In genomic region chr2:155074766-155075330, GRCm38 (mm10) we compare ENCODE assay signal across 7 mouse cellular contexts. TPM values are rescaled to one million over a fixed set of nuclear protein-coding genes. Genes with fewer than 3 reads are reported as not detected.
DNase-seq lines count a peak whose midpoint lies in the region; ATAC-seq lines count a peak whose summit lies in the region.

No protein-coding gene starts in this region.

- peak overlapping the region; percentile 83 for H3K4me2 ChIP-seq in lung, embryonic 15.5 days
- peak overlapping the region; percentile 63 for H3K4me2 ChIP-seq in forebrain, embryonic 12.5 days
- H3K4me2 ChIP-seq in limb, embryonic 12.5 days = peak overlapping the region; percentile 70
- H3K4me2 ChIP-seq in neural tube, embryonic 14.5 days (ENCODE audit: low read depth, low read length) = peak overlapping the region; percentile 65

- H3K9me3 ChIP-seq in lung, embryonic 15.5 days = no peaks in the 10 kb centered on the region
- no peaks in the 10 kb centered on the region for H3K9me3 ChIP-seq in forebrain, embryonic 12.5 days
- H3K9me3 ChIP-seq in limb, embryonic 12.5 days = no peaks in the 10 kb centered on the region
- no peaks in the 10 kb centered on the region for H3K9me3 ChIP-seq in neural tube, embryonic 14.5 days (ENCODE audit: control insufficient read depth, low read length)

- WGBS in lung, embryonic 15.5 days = 21% methylated on average over 12 of the region's 12 CpGs
- 20% methylated on average over 12 of the region's 12 CpGs for WGBS in forebrain, embryonic 12.5 days
- 9% methylated on average over 12 of the region's 12 CpGs for WGBS in limb, embryonic 12.5 days
- WGBS in neural tube, embryonic 14.5 days = 20% methylated on average over 12 of the region's 12 CpGs

- ATAC-seq in lung, embryonic 15.5 days (ENCODE audit: borderline replicate concordance, extremely low read depth, low FRiP score, low TSS enrichment) = 0 out of 2 replicates have a peak, but pooled peaks have one; percentile 6
- ATAC-seq in forebrain, embryonic 12.5 days (ENCODE audit: low FRiP score) = no peak; the same call in 1 of the 2 replicates
- ATAC-seq in limb, embryonic 12.5 days (ENCODE audit: insufficient number of reproducible peaks, insufficient read depth, low FRiP score, low TSS enrichment, low read depth) = peak; percentile 28; the same call in 1 of the 2 replicates
- ATAC-seq in neural tube, embryonic 14.5 days (ENCODE audit: low read depth) = peak; percentile 0; the same call in 1 of the 2 replicates

- H3K27ac ChIP-seq in lung, embryonic 15.5 days = peak overlapping the region; percentile 68
- no peak overlapping the region for H3K27ac ChIP-seq in brown adipose tissue, adult 24 weeks (replicated peaks; ENCODE audit: low read depth, low read length)
- peak overlapping the region; percentile 76 for H3K27ac ChIP-seq in forebrain, embryonic 12.5 days
- peak overlapping the region; percentile 88 for H3K27ac ChIP-seq in limb, embryonic 12.5 days
- H3K27ac ChIP-seq in neural tube, embryonic 14.5 days (ENCODE audit: low read depth, low read length) = peak overlapping the region; percentile 81

- H3K4me3 ChIP-seq in lung, embryonic 15.5 days = peak overlapping the region; percentile 71
- H3K4me3 ChIP-seq in brown adipose tissue, adult 24 weeks (ENCODE audit: insufficient read depth, low read depth, low read length) = peak overlapping the region; percentile 89
- peak overlapping the region; percentile 56 for H3K4me3 ChIP-seq in forebrain, embryonic 12.5 days (replicated peaks)
- H3K4me3 ChIP-seq in limb, embryonic 12.5 days (replicated peaks) = peak overlapping the region; percentile 69
- peak overlapping the region; percentile 64 for H3K4me3 ChIP-seq in neural tube, embryonic 14.5 days (ENCODE audit: low read depth, low read length)

- peaks cover 19% of the 10 kb centered on the region for H3K4me1 ChIP-seq in lung, embryonic 15.5 days
- H3K4me1 ChIP-seq in brown adipose tissue, adult 24 weeks (ENCODE audit: control insufficient read depth, insufficient read depth, insufficient read length, low read length) = peaks cover 6% of the 10 kb centered on the region; the same call in 1 of the 2 replicates
- H3K4me1 ChIP-seq in forebrain, embryonic 12.5 days = peaks cover 24% of the 10 kb centered on the region
- H3K4me1 ChIP-seq in limb, embryonic 12.5 days (replicated peaks) = peaks cover 26% of the 10 kb centered on the region
- H3K4me1 ChIP-seq in neural tube, embryonic 14.5 days (ENCODE audit: control insufficient read depth, insufficient read depth, low read length) = peaks cover 18% of the 10 kb centered on the region

- no peaks in the 10 kb centered on the region for H3K36me3 ChIP-seq in lung, embryonic 15.5 days
- H3K36me3 ChIP-seq in forebrain, embryonic 12.5 days (replicated peaks) = no peaks in the 10 kb centered on the region
- no peaks in the 10 kb centered on the region for H3K36me3 ChIP-seq in limb, embryonic 12.5 days
- no peaks in the 10 kb centered on the region for H3K36me3 ChIP-seq in neural tube, embryonic 14.5 days (ENCODE audit: control insufficient read depth, insufficient read depth, low read length)

- H3K27me3 ChIP-seq in lung, embryonic 15.5 days = no peaks in the 10 kb centered on the region
- no peaks in the 10 kb centered on the region for H3K27me3 ChIP-seq in forebrain, embryonic 12.5 days
- H3K27me3 ChIP-seq in limb, embryonic 12.5 days = no peaks in the 10 kb centered on the region
- H3K27me3 ChIP-seq in neural tube, embryonic 14.5 days (ENCODE audit: control insufficient read depth, insufficient read depth, low read length) = no peaks in the 10 kb centered on the region

- DNase-seq in lung, postnatal 14 days = no peak
- DNase-seq in layer of hippocampus, adult 11-12 months (ENCODE audit: low spot score) = no peak

- H3K9ac ChIP-seq in lung, embryonic 15.5 days = peak overlapping the region; percentile 76
- H3K9ac ChIP-seq in forebrain, embryonic 12.5 days = peak overlapping the region; percentile 62
- peak overlapping the region; percentile 82 for H3K9ac ChIP-seq in limb, embryonic 12.5 days (replicated peaks)
- H3K9ac ChIP-seq in neural tube, embryonic 14.5 days (replicated peaks; ENCODE audit: low read depth, low read length) = peak overlapping the region; percentile 74

RNA-seq across cellular contexts. Expression of gene Ahcy, which starts 0.6 kb away (rescaled TPM):
- 61.9 and 62.3 TPM in 2 replicates for polyA plus RNA-seq in lung, embryonic 15.5 days (2015; fragmentation: Nextera tagmentation; extraction: Ambion mirVana)
- polyA plus RNA-seq in brown adipose tissue, adult 24 weeks (2012; ENCODE audit: insufficient read depth, insufficient read length, missing spikeins) = 9.7 and 13.2 TPM in 2 replicates
- polyA plus RNA-seq in forebrain, embryonic 12.5 days (2016; fragmentation: Nextera tagmentation; extraction: Ambion mirVana) = 61.2 and 62.6 TPM in 2 replicates
- 86.0 and 87.8 TPM in 2 replicates for polyA plus RNA-seq in limb, embryonic 12.5 days (2016; fragmentation: Nextera tagmentation; extraction: Ambion mirVana)
- 29.7 and 37.0 TPM in 2 replicates for polyA plus RNA-seq in neural tube, embryonic 14.5 days (2014; fragmentation: Nextera tagmentation; extraction: Ambion mirVana)

RNA-seq across cellular contexts. Expression of gene Gm14226, which starts 56.8 kb away (rescaled TPM):
- 0.29 TPM in 2 replicates for polyA plus RNA-seq in lung, embryonic 15.5 days (2015; fragmentation: Nextera tagmentation; extraction: Ambion mirVana)
- not detected in 2 replicates for polyA plus RNA-seq in brown adipose tissue, adult 24 weeks (2012; ENCODE audit: insufficient read depth, insufficient read length, missing spikeins)
- 0.50 and 0.77 TPM in 2 replicates for polyA plus RNA-seq in forebrain, embryonic 12.5 days (2016; fragmentation: Nextera tagmentation; extraction: Ambion mirVana)
- polyA plus RNA-seq in limb, embryonic 12.5 days (2016; fragmentation: Nextera tagmentation; extraction: Ambion mirVana) = 3.6 and 5.1 TPM in 2 replicates
- 0.42 and 0.46 TPM in 2 replicates for polyA plus RNA-seq in neural tube, embryonic 14.5 days (2014; fragmentation: Nextera tagmentation; extraction: Ambion mirVana)

RNA-seq across cellular contexts. Expression of gene Itch, which starts 58.5 kb away (rescaled TPM):
- polyA plus RNA-seq in lung, embryonic 15.5 days (2015; fragmentation: Nextera tagmentation; extraction: Ambion mirVana) = 44.7 and 53.6 TPM in 2 replicates
- 18.4 and 18.6 TPM in 2 replicates for polyA plus RNA-seq in brown adipose tissue, adult 24 weeks (2012; ENCODE audit: insufficient read depth, insufficient read length, missing spikeins)
- 62.8 and 69.2 TPM in 2 replicates for polyA plus RNA-seq in forebrain, embryonic 12.5 days (2016; fragmentation: Nextera tagmentation; extraction: Ambion mirVana)
- polyA plus RNA-seq in limb, embryonic 12.5 days (2016; fragmentation: Nextera tagmentation; extraction: Ambion mirVana) = 70.4 and 73.9 TPM in 2 replicates
- 44.7 and 48.9 TPM in 2 replicates for polyA plus RNA-seq in neural tube, embryonic 14.5 days (2014; fragmentation: Nextera tagmentation; extraction: Ambion mirVana)
